Mouse (Mus musculus): ENCODE results near the gene Ifnar2.

Gene Ifnar2

GRCm38 (mm10) chr16:91359531-91359930, 13.1 kb upstream of the Ifnar2 start:
- no peak for DNase-seq

GRCm38 (mm10) chr16:91360162-91360561, 12.4 kb upstream of the Ifnar2 start:
- DNase-seq = no peak

- no peak for DNase-seq
Observed at GRCm38 (mm10) chr16:91362006-91362405, 10.6 kb upstream of the Ifnar2 start.

GRCm38 (mm10) chr16:91362616-91363272, 9.8 kb upstream of the Ifnar2 start:
- DNase-seq = no peak

- DNase-seq = no peak
Observed at GRCm38 (mm10) chr16:91363483-91363882, 9.1 kb upstream of the Ifnar2 start.

- DNase-seq = no peak
Observed at GRCm38 (mm10) chr16:91366567-91366966, 6.0 kb upstream of the Ifnar2 start.

GRCm38 (mm10) chr16:91367066-91367465, 5.5 kb upstream of the Ifnar2 start:
- no peak for DNase-seq

- no peak for DNase-seq
Observed at GRCm38 (mm10) chr16:91373473-91374252, 1.1 kb downstream of the Ifnar2 start.

GRCm38 (mm10) chr16:91374253-91374634, 1.7 kb downstream of the Ifnar2 start:
- no peak for DNase-seq

GRCm38 (mm10) chr16:91376701-91377100, 4.1 kb downstream of the Ifnar2 start:
- no peak for DNase-seq

- DNase-seq = no peak
Observed at GRCm38 (mm10) chr16:91378431-91378986, 5.9 kb downstream of the Ifnar2 start.

GRCm38 (mm10) chr16:91378991-91379390, 6.4 kb downstream of the Ifnar2 start:
- DNase-seq = no peak

- no peak for DNase-seq
Observed at GRCm38 (mm10) chr16:91379412-91379811, 6.8 kb downstream of the Ifnar2 start.

- DNase-seq = no peak
Observed at GRCm38 (mm10) chr16:91380151-91380550, 7.6 kb downstream of the Ifnar2 start.

- DNase-seq = no peak
Observed at GRCm38 (mm10) chr16:91381606-91382005, 9.0 kb downstream of the Ifnar2 start.

- no peak for DNase-seq
Observed at GRCm38 (mm10) chr16:91382261-91382790, 9.7 kb downstream of the Ifnar2 start.

- DNase-seq = no peak
Observed at GRCm38 (mm10) chr16:91384221-91384620, 11.6 kb downstream of the Ifnar2 start.

- no peak for DNase-seq
Observed at GRCm38 (mm10) chr16:91385621-91386020, 13.0 kb downstream of the Ifnar2 start.

- no peak for DNase-seq
Observed at GRCm38 (mm10) chr16:91386419-91387120, 14.0 kb downstream of the Ifnar2 start.

- DNase-seq = no peak
Observed at GRCm38 (mm10) chr16:91387121-91387486, 14.5 kb downstream of the Ifnar2 start.

- DNase-seq = no peak
Observed at GRCm38 (mm10) chr16:91390100-91390499, 17.5 kb downstream of the Ifnar2 start.

- DNase-seq = no peak
Observed at GRCm38 (mm10) chr16:91391421-91391820, 18.8 kb downstream of the Ifnar2 start, which contains the start of gene Gm21970. Gm21970 (plus strand) TSS chr16:91391721.

GRCm38 (mm10) chr16:91394826-91395410, 22.3 kb downstream of the Ifnar2 start:
- DNase-seq = no peak

All from cerebellum, adult 11-12 months (tissue).